Mouse (Mus musculus) brown adipose tissue, adult 24 weeks (tissue): ENCODE measurements around the gene Ptges3. TPM values are rescaled to one million over a fixed set of nuclear protein-coding genes. Genes with fewer than 3 reads are reported as not detected.
A peak's percentile ranks its signal among the peaks of the same experiment; 100 is the strongest.
"Not testable (repeated sequence)": the region's sequence is repeated elsewhere in the genome, so short reads cannot be mapped to it uniquely, and the experiment has no call there.

Experiments used
- H3K27ac ChIP-seq: fragments of 200-500 bp; replicated peaks from 2 replicates; pipeline ENCODE4 v1.5.1; 2012; ENCODE audit warnings: low read depth, mild to moderate bottlenecking, low read length
- H3K4me1 ChIP-seq: fragments of 200-500 bp; 2 replicates; pipeline ENCODE4 v1.6.1; 2012; ENCODE audit warnings: low read length, mixed read lengths; ENCODE audit not compliant: control insufficient read depth, insufficient read depth, insufficient read length
- H3K4me3 ChIP-seq: fragments of 200-500 bp; 2 replicates; pipeline ENCODE4 v1.5.1; 2012; ENCODE audit warnings: low read depth, mild to moderate bottlenecking, low read length, moderate library complexity; ENCODE audit not compliant: insufficient read depth
- polyA plus RNA-seq: library from polyadenylated mRNA; stranded (reverse); fragments of >200 nt; gene quantifications from 2 replicates; pipeline ENCODE4 v1.2.4, GENCODE M21; 2012; ENCODE audit not compliant: missing spikeins, insufficient read depth, insufficient read length

The Ptges3 gene
- polyA plus RNA-seq, 1 experiment, result 107 TPM

DNA sequence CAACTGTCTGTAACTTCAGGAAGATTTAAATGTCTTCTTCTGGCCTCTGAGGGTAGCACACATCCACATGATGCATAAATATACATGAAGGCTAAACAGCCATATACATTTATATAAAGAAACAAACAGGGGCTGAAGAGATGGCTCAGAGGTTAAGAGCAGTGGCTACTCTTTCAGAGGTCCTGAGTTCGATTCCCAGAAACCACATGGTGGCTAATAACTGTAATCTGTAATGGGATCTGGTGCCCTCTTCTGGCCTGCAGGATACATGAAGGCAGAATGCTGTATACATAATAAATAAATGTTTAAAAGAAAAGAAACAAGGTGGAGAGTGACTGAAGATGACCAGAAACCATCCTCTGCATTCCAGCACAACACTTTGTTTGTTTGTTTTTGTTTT lies 21.7 kb downstream of the Ptges3 start:
- no peaks in the 10 kb centered on the region for H3K4me1 ChIP-seq
- no peak overlapping the region for H3K27ac ChIP-seq
- H3K4me3 ChIP-seq, result no peak overlapping the region

DNA sequence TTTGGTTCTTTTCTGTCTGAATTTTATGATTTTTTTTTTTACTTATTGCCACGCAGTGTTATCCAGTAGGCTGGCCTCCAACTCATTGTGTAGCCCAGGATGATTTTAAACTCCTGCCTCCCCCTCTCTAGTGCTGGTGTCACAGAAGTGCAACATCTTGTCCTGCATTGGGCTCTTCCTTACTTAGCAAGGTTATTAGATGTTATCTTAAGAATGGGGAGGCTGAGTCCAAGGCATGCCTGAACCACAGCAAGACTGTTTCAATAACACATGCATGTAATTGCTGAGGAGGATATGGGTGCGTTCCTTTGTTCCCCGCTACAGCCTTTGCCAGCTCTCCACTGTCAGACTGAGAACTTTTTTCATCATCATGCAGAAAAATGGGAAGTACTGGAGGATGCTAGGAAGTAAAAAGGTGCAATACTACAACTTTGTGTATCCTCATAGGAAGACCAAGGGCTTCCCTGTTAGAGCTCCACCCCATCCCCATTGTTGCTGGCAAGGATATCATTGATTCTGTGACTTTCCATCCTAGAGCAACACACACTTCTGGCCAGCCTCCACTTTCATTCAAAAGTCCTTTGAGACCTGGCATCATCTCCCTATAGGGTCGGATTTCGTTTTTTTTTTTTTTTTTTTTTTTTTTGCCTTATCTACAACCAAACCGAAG lies 23.2 kb downstream of the Ptges3 start:
- Histone ChIP-seq H3K27ac (peak overlapping the region; percentile 97), H3K4me1 (0 out of 2 replicates have a peak, but pooled peaks cover 3% of the 10 kb centered on the region), H3K4me3 (peak overlapping the region; percentile 85)

DNA sequence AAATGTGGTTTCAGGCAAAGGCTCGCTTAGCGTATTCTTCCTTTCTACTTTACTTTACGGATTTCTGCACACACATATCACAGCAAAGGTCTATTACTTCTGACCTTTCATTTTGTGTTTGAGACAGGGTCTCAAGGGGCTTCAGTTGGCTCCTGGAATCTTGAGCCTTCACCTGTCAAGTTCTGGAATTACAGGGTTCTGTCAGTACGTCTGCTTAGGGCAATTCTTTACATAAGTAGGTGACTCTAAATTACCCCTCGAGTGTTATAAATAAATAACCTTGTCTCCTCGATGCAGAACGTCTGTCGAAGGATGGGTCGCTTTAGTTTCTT lies 23.7 kb downstream of the Ptges3 start:
- Histone ChIP-seq H3K4me1 (0 out of 2 replicates have a peak, but pooled peaks cover 3% of the 10 kb centered on the region), H3K4me3 (peak overlapping the region; percentile 85), H3K27ac (peak overlapping the region; percentile 97)

DNA sequence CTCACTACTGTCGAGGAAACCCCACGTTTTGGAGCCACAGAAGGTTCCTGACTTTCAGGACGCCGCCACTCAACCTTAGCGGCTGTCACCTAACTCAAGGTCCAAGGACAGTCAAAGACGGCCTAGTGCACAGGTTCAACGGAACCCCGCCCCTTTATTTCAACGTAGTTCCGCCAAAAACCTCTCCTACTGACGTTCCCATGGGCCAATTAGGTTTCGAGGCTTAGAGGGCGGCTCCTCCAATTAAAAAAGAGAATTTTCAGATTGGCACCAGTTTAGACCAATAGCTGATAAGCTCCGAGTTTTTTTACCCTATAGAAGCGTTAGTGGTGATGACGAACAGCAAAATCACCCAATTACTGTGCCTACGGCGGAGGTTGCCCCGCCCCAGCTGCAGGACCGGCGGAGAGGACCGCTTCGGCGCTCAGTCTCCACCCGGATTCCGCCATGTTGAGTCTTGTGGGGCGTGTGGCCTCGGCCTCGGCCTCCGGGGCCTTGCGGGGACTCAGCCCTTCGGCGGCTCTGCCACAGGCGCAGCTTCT lies 24.2 kb downstream of the Ptges3 start, which contains the start of gene Atp5b:
Atp5b (plus strand) TSS at position 394 of the 542 bp plus-strand sequence.
- H3K27ac ChIP-seq, result peak within 1 kb of the TSS; percentile 98
- H3K4me3 ChIP-seq, result peak within 1 kb of the TSS; percentile 97
- 0 out of 2 replicates have a peak, but pooled peaks cover 3% of the 10 kb centered on the region for H3K4me1 ChIP-seq

DNA sequence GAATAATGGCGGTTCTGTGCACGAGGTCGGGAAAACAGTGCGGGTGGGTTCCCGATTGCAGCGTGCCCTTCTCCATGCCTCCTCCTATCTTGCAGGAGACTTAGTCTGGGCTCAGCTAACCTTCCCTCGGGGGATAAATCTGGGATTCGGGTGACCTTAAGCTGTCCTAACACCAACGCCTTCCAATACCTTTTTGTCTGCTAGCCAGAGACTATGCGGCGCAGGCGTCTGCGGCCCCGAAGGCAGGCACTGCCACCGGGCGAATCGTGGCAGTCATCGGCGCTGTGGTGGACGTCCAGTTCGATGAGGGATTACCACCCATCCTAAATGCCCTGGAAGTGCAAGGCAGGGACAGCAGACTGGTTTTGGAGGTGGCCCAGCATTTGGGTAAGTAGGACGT lies 24.9 kb downstream of the Ptges3 start:
- Histone ChIP-seq H3K4me1 (0 out of 2 replicates have a peak, but pooled peaks cover 3% of the 10 kb centered on the region), H3K4me3 (peak overlapping the region; percentile 97), H3K27ac (peak overlapping the region; percentile 98)

DNA sequence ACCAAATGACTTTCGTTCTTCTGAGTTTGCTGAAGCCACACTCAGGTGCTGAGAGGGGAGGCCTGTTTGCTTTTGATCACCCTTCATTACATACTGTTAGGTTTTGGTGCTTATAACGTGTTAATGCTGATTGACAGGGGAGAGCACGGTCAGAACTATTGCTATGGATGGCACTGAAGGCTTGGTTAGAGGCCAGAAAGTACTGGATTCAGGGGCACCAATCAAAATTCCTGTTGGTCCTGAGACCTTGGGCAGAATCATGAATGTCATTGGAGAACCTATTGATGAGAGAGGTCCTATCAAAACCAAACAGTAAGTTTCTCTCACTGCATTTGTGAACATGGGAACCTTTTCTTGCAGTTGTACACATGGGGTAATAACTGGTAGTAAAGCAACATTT lies 25.4 kb downstream of the Ptges3 start:
- H3K4me1 ChIP-seq, result 0 out of 2 replicates have a peak, but pooled peaks cover 3% of the 10 kb centered on the region

DNA sequence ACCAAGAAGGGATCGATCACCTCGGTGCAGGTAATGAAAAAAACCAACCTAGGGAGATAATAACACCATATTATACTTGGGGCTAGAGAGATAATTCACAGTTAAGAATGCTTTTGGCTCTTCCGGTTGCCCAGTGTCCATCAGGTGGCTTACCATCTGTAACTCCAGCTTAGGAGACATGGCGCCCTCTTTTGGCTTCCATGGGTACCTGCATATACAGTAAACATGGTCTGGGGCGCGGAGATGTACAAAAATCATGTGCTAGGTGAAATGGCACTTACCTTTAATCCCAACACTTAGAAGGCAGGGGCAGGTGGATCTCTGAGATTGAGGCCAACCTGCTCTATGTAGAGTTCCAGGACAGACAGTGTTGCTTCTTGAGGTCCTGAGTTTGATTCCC lies 27.6 kb downstream of the Ptges3 start:
- 0 out of 2 replicates have a peak, but pooled peaks cover 3% of the 10 kb centered on the region for H3K4me1 ChIP-seq
- peak overlapping the region; percentile 16; the same call in 1 of the 2 replicates for H3K4me3 ChIP-seq
- H3K27ac ChIP-seq, result no peak overlapping the region

More for the DNA sequence above, 25.4 kb downstream of the Ptges3 start:
- peak overlapping the region; percentile 97 for H3K4me3 ChIP-seq
- H3K27ac ChIP-seq, result peak overlapping the region; percentile 98

DNA sequence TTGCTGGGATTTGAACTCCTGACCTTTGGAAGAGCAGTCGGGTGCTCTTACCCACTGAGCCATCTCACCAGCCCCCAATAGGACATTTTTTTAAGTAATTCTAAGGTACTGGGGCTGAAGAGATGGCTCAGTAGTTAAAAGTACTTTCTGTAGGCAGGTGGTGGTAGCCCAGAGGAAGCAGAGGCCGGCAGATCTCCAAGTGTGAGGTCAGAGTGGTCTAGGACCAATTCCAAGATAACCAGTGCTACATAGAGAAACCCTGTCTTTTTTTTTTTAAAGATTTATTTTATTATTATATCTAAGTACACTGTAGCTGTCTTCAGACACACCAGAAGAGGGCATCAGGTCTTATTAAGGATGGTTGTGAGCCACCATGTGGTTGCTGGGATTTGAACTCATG lies 28.5 kb downstream of the Ptges3 start:
- not testable (repeated sequence) for H3K4me3 ChIP-seq, H3K27ac ChIP-seq, H3K4me1 ChIP-seq

DNA sequence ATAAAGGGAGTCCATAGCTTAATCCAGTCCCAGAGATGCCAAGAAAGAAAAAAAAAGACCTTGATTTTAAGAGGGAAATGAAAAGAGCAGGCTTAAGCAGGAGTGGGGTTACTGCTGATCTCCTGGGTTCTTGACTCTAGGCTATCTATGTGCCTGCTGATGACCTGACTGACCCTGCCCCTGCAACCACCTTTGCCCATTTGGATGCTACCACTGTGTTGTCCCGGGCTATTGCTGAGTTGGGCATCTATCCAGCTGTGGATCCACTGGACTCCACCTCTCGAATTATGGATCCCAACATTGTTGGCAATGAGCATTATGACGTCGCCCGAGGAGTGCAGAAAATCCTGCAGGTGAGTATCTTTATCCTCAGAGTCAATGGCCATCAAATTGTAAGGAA lies 29.4 kb downstream of the Ptges3 start:
- no peak overlapping the region for H3K4me3 ChIP-seq
- H3K27ac ChIP-seq, result no peak overlapping the region
- H3K4me1 ChIP-seq, result 0 out of 2 replicates have a peak, but pooled peaks cover 3% of the 10 kb centered on the region

DNA sequence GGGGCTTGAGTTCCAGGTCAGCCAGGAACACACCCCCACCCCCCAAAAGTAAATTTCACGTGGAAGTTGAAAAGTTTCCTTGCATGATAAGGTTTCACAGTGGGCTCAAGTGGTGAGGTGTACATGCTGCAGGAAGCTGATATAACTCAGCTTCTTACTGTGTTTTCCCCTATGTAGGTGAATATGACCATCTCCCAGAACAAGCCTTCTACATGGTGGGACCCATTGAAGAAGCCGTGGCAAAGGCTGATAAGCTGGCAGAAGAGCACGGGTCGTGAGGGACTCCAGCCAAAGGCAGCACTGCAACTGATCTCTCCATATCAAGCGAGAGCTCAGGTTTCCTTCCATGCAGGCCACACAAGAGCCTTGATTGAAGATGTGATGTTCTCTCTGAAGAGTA lies 31.1 kb downstream of the Ptges3 start:
- no peak overlapping the region for H3K27ac ChIP-seq
- H3K4me1 ChIP-seq, result peaks cover 7% of the 10 kb centered on the region
- no peak overlapping the region for H3K4me3 ChIP-seq

DNA sequence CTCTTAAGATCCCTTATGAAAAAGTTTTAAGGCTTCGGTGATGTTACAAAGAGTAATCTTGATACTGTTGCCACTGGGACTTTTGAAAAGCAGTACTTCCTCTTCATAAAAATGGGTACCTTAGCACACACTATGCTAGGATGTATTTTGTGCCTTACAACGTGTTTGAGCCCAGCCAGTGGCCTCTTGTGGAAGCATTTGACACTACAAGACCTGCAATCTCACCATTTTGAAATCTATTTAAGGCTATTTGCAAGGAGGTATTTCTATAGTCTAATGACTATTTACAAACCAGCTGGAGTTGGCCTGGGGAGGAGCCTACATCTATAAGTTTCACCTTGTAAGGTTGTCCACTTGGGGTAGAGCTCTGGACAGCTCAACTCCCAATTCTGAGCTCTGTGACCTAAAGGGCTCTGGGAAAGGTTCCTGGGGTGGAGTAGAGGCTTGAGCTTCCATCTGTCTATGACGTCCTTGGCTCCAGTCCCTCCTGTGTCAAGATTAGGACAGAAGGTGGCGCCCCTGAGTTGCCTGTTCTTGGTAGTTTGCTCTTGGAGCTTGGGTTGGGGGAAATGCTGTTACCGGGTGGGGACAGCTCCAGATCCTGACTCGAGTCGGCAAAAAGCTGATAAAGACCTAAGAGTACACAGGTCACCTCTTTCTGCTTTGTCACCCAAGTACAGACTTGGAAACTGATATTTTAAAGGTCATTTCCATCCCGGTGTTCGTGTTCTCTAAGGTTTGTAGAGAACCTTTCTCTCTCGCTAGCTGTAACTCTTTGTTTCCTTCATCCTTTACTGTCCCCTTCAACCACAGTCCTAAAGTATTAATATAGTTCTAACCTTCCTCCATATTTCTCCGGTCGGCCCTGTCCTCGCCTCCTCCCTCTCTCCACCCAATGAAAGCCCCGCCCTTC lies 32.2 kb downstream of the Ptges3 start:
- H3K27ac ChIP-seq, result peak overlapping the region; percentile 76
- H3K4me3 ChIP-seq, result peak overlapping the region; percentile 93
- H3K4me1 ChIP-seq, result peaks cover 6% of the 10 kb centered on the region

DNA sequence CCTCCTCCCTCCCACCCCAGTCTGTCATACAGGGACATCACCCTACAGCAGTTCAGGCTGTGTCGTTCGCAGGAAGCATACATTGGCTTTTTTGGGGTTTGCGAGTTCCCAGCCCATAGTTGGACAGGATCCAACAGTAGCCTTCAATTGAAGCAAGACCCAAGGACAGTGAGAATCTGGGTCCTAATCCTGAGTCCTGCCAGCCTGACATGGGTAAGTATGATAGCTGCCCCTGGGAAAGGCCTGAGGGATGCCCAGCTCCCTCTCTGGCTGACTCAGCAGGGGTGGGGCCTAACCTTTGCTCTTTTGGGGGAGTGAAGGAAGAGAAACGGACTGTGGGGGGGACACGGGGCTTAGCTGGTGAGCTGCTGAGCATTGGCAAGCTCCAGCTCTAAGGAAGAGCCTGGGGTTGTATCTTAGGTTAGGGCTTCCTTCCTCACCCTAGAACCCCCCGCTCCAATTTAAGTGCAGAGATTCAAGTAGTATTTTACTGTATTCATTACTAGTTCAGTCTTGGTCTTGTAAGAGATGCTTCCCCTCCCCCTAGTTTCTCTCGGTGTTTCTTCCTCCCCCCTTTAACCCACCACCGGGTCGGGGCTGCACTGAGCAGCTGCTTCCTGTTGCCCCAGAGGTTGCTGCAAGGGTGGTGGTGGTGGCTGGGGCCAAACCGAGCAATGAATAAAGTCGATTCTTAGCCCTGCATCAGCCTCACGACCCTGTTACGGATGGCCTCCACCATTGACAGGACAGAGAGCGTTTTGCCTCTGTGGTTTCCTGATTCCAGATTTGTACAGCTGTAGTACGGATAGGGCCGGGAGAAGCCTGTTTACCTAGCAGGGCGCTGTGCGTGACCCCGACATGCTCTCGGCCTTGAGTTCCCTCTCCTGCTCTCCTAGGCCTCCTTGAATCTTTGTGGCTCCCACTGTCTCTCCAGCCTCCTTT lies 33.1 kb downstream of the Ptges3 start, which contains the start of gene Baz2a:
Baz2a (plus strand) TSS at position 14 of the 942 bp plus-strand sequence.
- peak within 1 kb of the TSS; percentile 93 for H3K4me3 ChIP-seq
- H3K27ac ChIP-seq, result peak within 1 kb of the TSS; percentile 96
- H3K4me1 ChIP-seq, result peaks cover 8% of the 10 kb centered on the region

DNA sequence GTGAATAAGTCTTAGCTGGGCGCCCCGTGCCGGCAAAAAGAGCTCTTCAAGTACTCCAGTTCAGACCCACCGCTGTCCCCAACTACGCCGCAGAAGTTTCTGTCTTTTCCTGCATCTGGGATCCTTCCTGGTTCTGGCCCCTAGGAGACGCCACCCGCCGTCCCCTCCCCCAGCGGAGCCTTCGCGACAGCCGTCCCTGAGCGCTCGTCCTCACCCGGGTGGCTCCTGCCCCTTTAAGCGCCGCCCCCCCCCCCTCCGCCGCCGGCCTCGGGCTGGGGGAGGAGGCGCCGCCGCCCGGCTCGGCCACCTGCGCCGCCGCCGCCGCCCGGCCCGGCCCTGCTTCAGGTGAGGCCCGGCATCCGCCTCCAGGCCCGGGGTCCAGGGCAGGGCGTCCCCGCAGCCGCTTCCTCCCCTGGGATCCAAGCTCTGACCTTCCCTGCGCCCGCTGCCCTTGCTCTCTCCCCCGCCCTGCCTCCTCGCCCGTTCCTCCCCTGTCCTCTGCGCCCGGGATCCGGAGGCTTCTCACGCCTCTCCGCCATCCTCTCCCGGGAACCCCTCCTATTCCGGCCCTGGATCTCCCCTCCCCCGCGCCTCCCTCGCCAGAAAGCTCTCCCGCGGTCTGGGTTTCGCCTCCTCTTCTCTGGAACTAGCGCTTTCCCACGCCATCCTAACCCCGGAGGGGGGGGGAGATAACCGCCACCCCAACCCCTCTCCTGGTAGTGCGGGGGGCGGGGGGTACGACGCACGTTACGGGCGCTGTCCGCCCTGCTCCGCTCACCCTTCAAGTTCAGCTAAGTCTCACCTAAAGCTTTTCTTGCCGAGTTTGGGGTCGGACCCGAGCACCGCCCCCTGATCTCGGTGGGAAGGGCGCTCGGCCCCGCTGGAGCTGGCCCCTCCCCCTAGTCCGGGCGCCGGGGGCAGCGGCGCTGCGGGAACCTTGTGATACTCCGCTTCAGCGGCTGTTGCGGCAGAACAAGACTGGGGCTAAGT lies 34.0 kb downstream of the Ptges3 start:
- Histone ChIP-seq H3K4me3 (peak overlapping the region; percentile 93), H3K4me1 (peaks cover 8% of the 10 kb centered on the region), H3K27ac (peak overlapping the region; percentile 96)
